Mouse (Mus musculus): Measurements from ENCODE around the gene Slit3.

Gene Slit3

GRCm38 (mm10) chr11:35571910-35572309 is 450.9 kb downstream of the Slit3 start:
- no peak for DNase-seq (ENCODE audit: low spot score in 2 of 2)

GRCm38 (mm10) chr11:35578796-35579195 is 457.8 kb downstream of the Slit3 start:
- DNase-seq (ENCODE audit: low spot score in 2 of 2): no peak

GRCm38 (mm10) chr11:35582591-35582990 is 461.6 kb downstream of the Slit3 start:
- no peak for DNase-seq (ENCODE audit: low spot score in 2 of 2)

GRCm38 (mm10) chr11:35583633-35584032 is 462.6 kb downstream of the Slit3 start:
- DNase-seq (ENCODE audit: low spot score in 2 of 2): no peak

GRCm38 (mm10) chr11:35587174-35587959 is 466.3 kb downstream of the Slit3 start:
- DNase-seq (ENCODE audit: low spot score in 2 of 2): no peak

- no peak for DNase-seq (ENCODE audit: low spot score in 2 of 2)
Measured at GRCm38 (mm10) chr11:35589892-35590291, 468.9 kb downstream of the Slit3 start.

GRCm38 (mm10) chr11:35593146-35594034 is 472.4 kb downstream of the Slit3 start:
- DNase-seq (ENCODE audit: low spot score in 2 of 2): no peak

- DNase-seq (ENCODE audit: low spot score in 2 of 2): no peak
Measured at GRCm38 (mm10) chr11:35596064-35596463, 475.0 kb downstream of the Slit3 start.

GRCm38 (mm10) chr11:35597882-35598281 is 476.9 kb downstream of the Slit3 start:
- no peak for DNase-seq (ENCODE audit: low spot score in 2 of 2)

GRCm38 (mm10) chr11:35598732-35599131 is 477.7 kb downstream of the Slit3 start:
- DNase-seq (ENCODE audit: low spot score in 2 of 2): no peak

- no peak for DNase-seq (ENCODE audit: low spot score in 2 of 2)
Measured at GRCm38 (mm10) chr11:35601652-35602240, 480.7 kb downstream of the Slit3 start.

- no peak for DNase-seq (ENCODE audit: low spot score in 2 of 2)
Measured at GRCm38 (mm10) chr11:35602586-35602985, 481.6 kb downstream of the Slit3 start.

- no peak for DNase-seq (ENCODE audit: low spot score in 2 of 2)
Measured at GRCm38 (mm10) chr11:35603946-35604345, 482.9 kb downstream of the Slit3 start.

- DNase-seq (ENCODE audit: low spot score in 2 of 2): no peak
Measured at GRCm38 (mm10) chr11:35604848-35605790, 484.1 kb downstream of the Slit3 start.

- DNase-seq (ENCODE audit: low spot score in 2 of 2): no peak
Measured at GRCm38 (mm10) chr11:35607191-35607590, 486.2 kb downstream of the Slit3 start.

- no peak for DNase-seq (ENCODE audit: low spot score in 2 of 2)
Measured at GRCm38 (mm10) chr11:35608794-35609193, 487.8 kb downstream of the Slit3 start.

GRCm38 (mm10) chr11:35612262-35612896 is 491.4 kb downstream of the Slit3 start:
- DNase-seq (ENCODE audit: low spot score in 2 of 2): no peak

- no peak for DNase-seq (ENCODE audit: low spot score in 2 of 2)
Measured at GRCm38 (mm10) chr11:35614530-35614929, 493.5 kb downstream of the Slit3 start.

GRCm38 (mm10) chr11:35619421-35619820 is 498.4 kb downstream of the Slit3 start:
- DNase-seq (ENCODE audit: low spot score in 2 of 2): no peak

GRCm38 (mm10) chr11:35622736-35623135 is 501.7 kb downstream of the Slit3 start:
- no peak for DNase-seq (ENCODE audit: low spot score in 2 of 2)

All from natural killer cell, adult 2 months (primary cell).